15 mouse cellular contexts compared by ENCODE assay signal in the genomic region with DNA sequence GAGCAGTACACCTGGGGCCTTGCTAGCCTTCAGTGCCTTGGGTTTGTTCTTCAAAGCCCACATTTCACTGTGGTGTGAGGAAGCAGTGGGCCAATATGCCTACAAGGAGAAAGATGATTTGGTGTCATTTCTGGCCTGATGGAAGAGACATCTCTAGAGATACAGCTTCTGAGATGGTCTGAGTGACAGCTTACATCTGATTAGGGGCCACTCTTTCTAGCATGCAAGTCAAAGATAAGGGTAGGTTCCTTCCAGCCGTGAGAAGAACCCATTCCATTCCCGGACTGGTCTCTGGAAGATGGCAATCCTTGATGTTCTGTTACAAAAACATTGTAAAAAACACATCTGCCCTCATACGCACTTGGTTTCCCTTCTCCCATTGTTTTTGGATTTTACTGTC.
"Had no signal": no experiment of that assay in that cellular context is flagged by ENCODE, and none has a peak within 500 bp of the region (broad histone marks: within the 10 kb centered on the region; RNA-seq: fewer than 3 reads in every experiment).

No protein-coding gene starts in this region.

- H3K9ac ChIP-seq: neural tube, embryonic 15.5 days; stomach, embryonic 15.5 days had no signal

- H3K4me3 ChIP-seq: neural tube, embryonic 15.5 days; stomach, embryonic 15.5 days had no signal

- H3K36me3 ChIP-seq: neural tube, embryonic 15.5 days; stomach, embryonic 15.5 days had no signal

- DNase-seq: retina, postnatal 1 day; right cerebral cortex, adult 18-20 months; right cerebral cortex, postnatal 14 days; right cerebral cortex, postnatal 25 days; right cerebral cortex, postnatal 4 days; spleen, adult 18-20 months; thymus, adult 18-20 months; thymus, adult 2 months; thymus, postnatal 14 days; thymus, postnatal 25 days; thymus, postnatal 36 days; thymus, postnatal 4 days had no signal

- H3K4me2 ChIP-seq: neural tube, embryonic 15.5 days; stomach, embryonic 15.5 days had no signal

- H3K4me1 ChIP-seq: stomach, embryonic 15.5 days had no signal

- H3K27me3 ChIP-seq: neural tube, embryonic 15.5 days; stomach, embryonic 15.5 days had no signal

- H3K27ac ChIP-seq: neural tube, embryonic 15.5 days; stomach, embryonic 15.5 days; stomach, postnatal 0 days had no signal

- H3K9me3 ChIP-seq: neural tube, embryonic 15.5 days; stomach, embryonic 15.5 days had no signal
